Mouse (Mus musculus) heart, adult 11 months (tissue): ENCODE results near the gene Gcdh.
"Not testable (repeated sequence)": the region's sequence is repeated elsewhere in the genome, so short reads cannot be mapped to it uniquely, and the experiment has no call there.

Experiments
- DNase-seq: peaks from one replicate; pipeline ENCODE4 v3.0.0; 2022

The Gcdh gene

GRCm38 (mm10) chr8:84909949-84910348 is 16.2 kb upstream of the Gcdh start:
- DNase-seq: no peak

- peak; percentile 93 for DNase-seq
These were observed 15.5 kb upstream of the Gcdh start for GRCm38 (mm10) chr8:84909162-84909767.

DNA sequence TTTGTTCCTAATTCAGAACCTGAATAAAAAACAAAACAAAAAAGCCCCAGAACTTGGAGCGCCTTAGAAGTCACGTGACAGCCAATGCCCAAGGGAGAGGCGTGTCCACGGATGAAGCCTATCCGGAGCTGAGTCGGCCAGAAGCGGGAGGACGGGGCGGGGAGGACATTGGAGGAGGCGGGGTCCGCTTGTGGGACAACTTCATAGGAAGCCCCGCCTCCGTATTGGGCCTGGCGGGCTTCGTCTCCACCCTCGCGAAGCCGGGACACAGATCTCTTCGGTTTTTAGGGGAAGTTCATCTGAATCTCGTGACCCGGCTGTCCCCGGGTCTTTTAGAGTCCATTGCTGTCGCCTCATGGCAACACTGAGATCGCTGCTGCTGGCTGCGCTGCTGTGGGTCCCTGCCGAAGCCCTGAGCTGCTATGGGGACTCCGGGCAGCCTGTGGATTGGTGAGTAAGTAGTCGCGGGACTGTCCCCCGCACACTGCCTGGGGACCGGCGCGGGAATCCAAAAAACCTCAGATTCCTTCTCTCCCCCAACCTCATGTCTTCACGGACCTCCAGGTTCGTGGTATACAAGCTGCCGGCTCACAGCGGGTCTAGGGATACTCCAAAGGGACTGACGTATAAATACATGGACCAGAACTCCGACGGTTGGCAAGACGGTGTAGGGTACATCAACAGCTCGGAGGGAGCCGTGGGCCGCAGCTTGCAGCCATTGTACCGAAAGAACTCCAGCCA is 14.9 kb upstream of the Gcdh start, which contains the start of gene Dnase2a:
Dnase2a (plus strand) TSS at position 140 of the 741 bp plus-strand sequence.
- peak; percentile 100 for DNase-seq

DNA sequence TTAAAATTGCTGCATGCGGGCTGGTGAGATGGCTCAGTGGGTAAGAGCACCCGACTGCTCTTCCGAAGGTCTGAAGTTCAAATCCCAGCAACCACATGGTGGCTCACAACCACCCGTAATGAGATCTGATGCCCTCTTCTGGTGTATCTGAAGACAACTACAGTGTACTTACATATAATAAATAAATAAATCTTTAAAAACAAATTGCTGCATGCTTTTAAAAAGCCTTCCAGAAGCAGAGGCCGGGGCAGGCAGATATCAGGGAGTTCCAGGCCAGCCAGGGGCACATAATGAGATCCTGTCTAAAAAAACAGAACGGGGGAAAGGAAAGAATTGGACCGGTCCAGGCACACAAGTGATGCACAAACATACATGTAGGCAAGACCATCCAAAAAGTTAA is 14.3 kb upstream of the Gcdh start:
- DNase-seq: not testable (repeated sequence)

DNA sequence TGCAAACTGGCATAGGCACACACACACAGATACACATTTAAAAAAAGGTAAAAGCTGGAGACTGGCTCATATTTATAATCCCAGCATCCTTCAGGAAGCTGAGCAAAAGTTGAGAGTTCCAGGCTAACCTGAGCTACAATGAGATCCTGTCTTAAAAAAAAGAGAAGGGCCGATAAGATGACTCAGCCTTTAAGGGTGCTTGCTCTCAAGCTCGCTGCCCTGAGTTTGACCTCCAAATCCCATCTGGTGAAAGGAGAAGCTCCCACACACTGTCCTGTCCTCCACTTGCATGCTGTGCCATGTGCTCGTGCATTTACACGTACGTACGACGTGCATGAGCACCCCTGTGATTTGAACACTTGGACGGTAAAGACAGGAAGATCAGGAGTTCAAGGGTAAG is 13.8 kb upstream of the Gcdh start:
- DNase-seq: no peak

DNA sequence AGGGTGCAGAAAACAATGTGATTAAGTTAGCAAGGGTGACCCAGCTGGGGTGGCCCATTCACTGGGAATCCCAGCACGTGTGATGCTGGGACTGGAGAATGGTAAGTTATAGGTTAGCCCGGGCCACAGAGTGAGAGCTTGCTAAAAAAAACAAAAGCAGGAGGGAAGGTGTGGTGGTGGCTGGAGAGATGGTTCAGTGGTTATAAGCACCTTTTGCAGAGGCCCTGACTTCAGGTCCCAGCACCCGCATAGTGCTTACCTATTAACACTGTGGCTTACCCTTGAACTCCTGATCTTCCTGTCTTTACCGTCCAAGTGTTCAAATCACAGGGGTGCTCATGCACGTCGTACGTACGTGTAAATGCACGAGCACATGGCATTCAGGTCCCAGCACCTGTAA is 13.3 kb upstream of the Gcdh start:
- no peak for DNase-seq

GRCm38 (mm10) chr8:84904351-84904750 is 10.6 kb upstream of the Gcdh start:
- no peak for DNase-seq

DNA sequence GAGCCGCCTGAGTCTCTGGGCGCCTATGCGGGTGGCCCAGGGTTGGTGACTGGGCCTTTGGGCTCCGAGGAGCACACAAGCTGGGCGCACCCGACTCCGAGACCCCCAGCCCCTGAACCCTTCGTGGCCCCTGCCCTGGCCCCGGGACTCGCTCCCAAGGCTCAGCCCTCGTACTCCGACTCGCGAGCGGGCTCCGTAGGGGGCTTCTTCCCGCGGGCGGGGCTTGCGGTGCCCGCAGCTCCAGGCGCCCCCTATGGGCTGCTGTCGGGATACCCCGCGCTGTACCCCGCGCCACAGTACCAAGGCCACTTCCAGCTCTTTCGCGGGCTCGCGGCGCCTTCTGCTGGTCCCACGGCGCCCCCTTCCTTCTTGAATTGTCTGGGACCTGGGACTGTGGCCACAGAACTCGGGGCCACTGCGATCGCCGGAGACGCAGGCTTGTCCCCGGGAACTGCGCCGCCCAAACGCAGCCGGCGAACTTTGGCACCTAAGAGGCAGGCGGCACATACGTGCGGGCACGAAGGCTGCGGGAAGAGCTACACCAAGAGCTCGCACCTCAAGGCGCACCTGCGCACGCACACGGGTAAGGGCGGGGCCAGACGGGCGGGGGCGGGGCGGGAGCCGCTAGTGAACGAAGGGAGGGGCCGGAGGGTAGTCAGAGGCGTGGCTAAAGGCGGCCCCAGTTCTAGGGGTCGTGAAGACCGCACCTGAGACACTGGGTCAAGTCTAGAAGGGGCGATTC is 9.4 kb upstream of the Gcdh start:
- DNase-seq: peak; percentile 99

- DNase-seq: no peak
These were observed 8.7 kb upstream of the Gcdh start for GRCm38 (mm10) chr8:84902367-84902919.

DNA sequence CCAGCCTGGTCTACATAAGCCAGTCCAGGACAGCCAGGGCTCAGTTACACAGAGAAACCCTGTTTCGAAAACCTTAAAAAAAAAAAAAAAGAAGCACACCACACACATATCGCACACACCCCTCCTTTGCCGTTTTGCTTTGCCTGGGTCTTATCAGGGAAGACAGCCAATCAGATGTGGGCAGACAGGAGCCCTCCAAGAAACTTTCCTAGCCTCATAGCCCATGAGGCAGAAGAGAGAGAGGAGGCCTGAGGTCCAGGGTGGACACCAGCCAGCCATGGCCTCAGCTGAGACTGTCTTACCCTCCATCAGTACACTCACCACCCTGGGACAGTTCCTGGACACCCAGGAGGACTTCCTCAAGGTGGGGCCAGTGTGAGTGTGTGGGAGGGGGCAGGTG is 8.0 kb upstream of the Gcdh start, which contains the start of gene Klf1:
Klf1 (plus strand) TSS at position 177 of the 400 bp plus-strand sequence.
- no peak for DNase-seq

DNA sequence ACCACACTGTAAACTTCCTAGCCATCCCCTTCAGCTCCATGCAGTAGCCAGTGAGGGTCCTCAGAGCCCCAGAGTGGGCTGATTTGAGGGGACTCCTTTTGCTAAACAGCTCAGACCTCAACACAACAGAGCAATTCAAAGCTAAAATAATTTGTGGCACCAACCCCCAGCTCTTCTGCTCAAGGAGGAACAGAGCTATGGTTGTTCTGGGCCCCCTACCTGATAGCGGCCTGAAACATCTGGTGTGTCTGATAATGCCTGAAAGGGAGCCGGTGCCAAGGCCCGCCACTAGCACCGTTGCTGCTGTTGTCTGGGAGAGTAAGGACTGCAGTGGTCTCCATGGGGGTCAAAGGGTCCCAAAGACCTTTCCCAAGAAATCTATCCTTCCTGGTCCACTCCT is 7.3 kb upstream of the Gcdh start:
- DNase-seq: no peak

- no peak for DNase-seq
These were observed 2.2 kb upstream of the Gcdh start for GRCm38 (mm10) chr8:84895963-84896362.

- peak; percentile 92 for DNase-seq
These were observed 570 bp downstream of the Gcdh start for GRCm38 (mm10) chr8:84892993-84893708.

- no peak for DNase-seq
These were observed 4.6 kb downstream of the Gcdh start for GRCm38 (mm10) chr8:84889141-84889540.

GRCm38 (mm10) chr8:84888280-84888679 is 5.4 kb downstream of the Gcdh start:
- DNase-seq: no peak

DNA sequence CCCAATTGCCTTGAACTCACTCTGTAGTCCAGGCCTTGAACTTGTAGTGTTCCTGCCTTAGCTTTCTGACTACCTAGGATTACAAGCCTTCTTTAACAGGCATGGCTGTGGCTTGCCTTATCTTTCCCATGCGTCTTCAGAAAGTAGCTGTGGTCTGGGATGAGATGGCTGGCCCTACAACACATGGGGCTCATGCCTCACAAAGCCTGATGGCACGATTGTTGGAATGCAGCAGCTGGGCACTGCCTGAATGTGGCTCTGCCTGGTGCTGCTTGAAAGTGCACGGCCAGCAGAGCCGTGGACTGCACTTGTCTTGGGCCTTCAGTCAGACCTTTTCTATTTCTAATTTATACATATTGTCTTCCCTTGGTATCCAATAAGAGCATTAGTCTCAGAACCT is 9.0 kb downstream of the Gcdh start:
- no peak for DNase-seq

- DNase-seq: no peak
These were observed 14.8 kb downstream of the Gcdh start for GRCm38 (mm10) chr8:84878915-84879314.

- DNase-seq: no peak
These were observed 16.3 kb downstream of the Gcdh start for GRCm38 (mm10) chr8:84877297-84878035.

DNA sequence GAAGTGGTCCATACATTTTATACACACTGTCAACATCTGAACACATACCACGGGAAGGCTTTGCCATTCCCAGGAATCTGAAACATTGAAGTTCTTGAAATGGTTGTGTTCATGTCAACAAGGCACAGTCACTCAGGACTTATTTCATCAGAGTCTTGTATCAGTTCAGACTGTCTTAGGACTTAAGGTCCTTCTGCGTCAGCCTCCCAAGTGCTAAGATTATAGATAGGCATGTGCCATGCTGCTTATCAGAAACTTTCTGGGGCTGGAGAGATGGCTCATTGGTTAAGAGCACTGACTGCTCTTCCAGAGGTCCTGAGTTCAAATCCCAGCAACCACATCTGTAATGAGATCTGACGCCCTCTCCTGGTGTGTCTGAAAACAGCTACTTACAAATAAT is 19.4 kb downstream of the Gcdh start:
- DNase-seq: no peak

DNA sequence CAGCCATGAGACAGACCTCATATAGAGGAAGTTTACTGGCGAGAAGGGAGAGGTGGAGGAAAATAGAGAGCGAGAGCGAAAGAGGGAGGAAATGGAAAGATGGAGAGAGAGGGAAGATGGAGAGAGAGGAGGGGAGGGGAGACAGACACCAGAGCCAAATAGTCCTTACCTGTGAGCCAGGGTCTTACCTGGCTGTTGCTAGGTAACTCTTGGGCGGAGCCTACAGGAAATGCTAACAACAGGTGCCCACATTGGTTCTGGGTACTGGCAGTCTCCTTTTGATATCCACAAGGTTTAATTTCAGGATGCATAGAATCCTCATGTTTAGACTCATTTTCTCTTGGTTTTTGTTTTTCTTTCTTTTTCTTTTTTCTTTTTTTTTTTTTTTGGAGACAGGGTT is 20.7 kb downstream of the Gcdh start:
- DNase-seq: no peak

GRCm38 (mm10) chr8:84872309-84872965 is 21.3 kb downstream of the Gcdh start:
- peak; percentile 92 for DNase-seq
